In genomic region chr7:48995171-48995570, GRCm38 (mm10) we compare ENCODE assay signal across 13 mouse cellular contexts.
DNase-seq lines count a peak whose midpoint lies in the region; ATAC-seq lines count a peak whose summit lies in the region.
"Had no signal": no experiment of that assay in that cellular context is flagged by ENCODE, and none has a peak within 500 bp of the region (broad histone marks: within the 10 kb centered on the region; RNA-seq: fewer than 3 reads in every experiment).

No protein-coding gene starts in this region.

- DNase-seq in ZHBTc4 (ENCODE audit: low read depth, low spot score) = peak; percentile 23
- DNase-seq in embryo, embryonic 11 days = peak; percentile 86
- DNase-seq in neural tube, embryonic 10.5 days (ENCODE audit: extremely low spot score, low spot score) = peak; percentile 79
- DNase-seq in right cerebral cortex, postnatal 10 days (ENCODE audit: low spot score in 2 of 2) = no peak
- DNase-seq in spleen, postnatal 4 days (ENCODE audit: low spot score in 2 of 2) = no peak
- no peak for DNase-seq in gastrocnemius, postnatal 36 days
- DNase-seq in urinary bladder, postnatal 10 days (ENCODE audit: low spot score) = no peak
- DNase-seq: heart, adult 18-20 months; kidney, adult 2 months; right cerebral cortex, postnatal 25 days had no signal

- H3K27ac ChIP-seq in hindbrain, embryonic 13.5 days = peak overlapping the region; percentile 88
- H3K27ac ChIP-seq: embryonic facial prominence, embryonic 13.5 days; macrophage had no signal

- intact Hi-C loops in gastrocnemius, postnatal 36 days (cut with DNase I) = no loop called here

- 4% methylated on average over 13 of the region's 13 CpGs for WGBS in hindbrain, embryonic 13.5 days

- H3K4me2 ChIP-seq in hindbrain, embryonic 13.5 days = peak overlapping the region; percentile 36
- H3K4me2 ChIP-seq: embryonic facial prominence, embryonic 13.5 days had no signal

- H3K9ac ChIP-seq in hindbrain, embryonic 13.5 days = peak overlapping the region; percentile 55
- H3K9ac ChIP-seq: embryonic facial prominence, embryonic 13.5 days had no signal

- H3K27me3 ChIP-seq in hindbrain, embryonic 13.5 days = no peaks in the 10 kb centered on the region

- no peaks in the 10 kb centered on the region for H3K36me3 ChIP-seq in hindbrain, embryonic 13.5 days
- H3K36me3 ChIP-seq: embryonic facial prominence, embryonic 13.5 days had no signal

- no peaks in the 10 kb centered on the region for H3K9me3 ChIP-seq in hindbrain, embryonic 13.5 days
- H3K9me3 ChIP-seq: embryonic facial prominence, embryonic 13.5 days had no signal

- peak; percentile 74 for ATAC-seq in hindbrain, embryonic 13.5 days (ENCODE audit: low FRiP score)

- no peak overlapping the region for H3K4me3 ChIP-seq in hindbrain, embryonic 13.5 days
- H3K4me3 ChIP-seq: embryonic facial prominence, embryonic 13.5 days had no signal

- H3K4me1 ChIP-seq in hindbrain, embryonic 13.5 days (replicated peaks) = peaks cover 73% of the 10 kb centered on the region

Comparison
In these comparisons a context has a peak if more than half of its experiments do, and no peak if none do; other contexts are left out.
1. DNase-seq: peak in ZHBTc4 (single experiment), embryo, embryonic 11 days (single experiment) and neural tube, embryonic 10.5 days (single experiment); none in right cerebral cortex, postnatal 10 days (0 of 2), spleen, postnatal 4 days (0 of 2), gastrocnemius, postnatal 36 days (0 of 2) and urinary bladder, postnatal 10 days (single experiment).